Mouse (Mus musculus): ENCODE measurements around the gene Lmtk2.

DNA sequence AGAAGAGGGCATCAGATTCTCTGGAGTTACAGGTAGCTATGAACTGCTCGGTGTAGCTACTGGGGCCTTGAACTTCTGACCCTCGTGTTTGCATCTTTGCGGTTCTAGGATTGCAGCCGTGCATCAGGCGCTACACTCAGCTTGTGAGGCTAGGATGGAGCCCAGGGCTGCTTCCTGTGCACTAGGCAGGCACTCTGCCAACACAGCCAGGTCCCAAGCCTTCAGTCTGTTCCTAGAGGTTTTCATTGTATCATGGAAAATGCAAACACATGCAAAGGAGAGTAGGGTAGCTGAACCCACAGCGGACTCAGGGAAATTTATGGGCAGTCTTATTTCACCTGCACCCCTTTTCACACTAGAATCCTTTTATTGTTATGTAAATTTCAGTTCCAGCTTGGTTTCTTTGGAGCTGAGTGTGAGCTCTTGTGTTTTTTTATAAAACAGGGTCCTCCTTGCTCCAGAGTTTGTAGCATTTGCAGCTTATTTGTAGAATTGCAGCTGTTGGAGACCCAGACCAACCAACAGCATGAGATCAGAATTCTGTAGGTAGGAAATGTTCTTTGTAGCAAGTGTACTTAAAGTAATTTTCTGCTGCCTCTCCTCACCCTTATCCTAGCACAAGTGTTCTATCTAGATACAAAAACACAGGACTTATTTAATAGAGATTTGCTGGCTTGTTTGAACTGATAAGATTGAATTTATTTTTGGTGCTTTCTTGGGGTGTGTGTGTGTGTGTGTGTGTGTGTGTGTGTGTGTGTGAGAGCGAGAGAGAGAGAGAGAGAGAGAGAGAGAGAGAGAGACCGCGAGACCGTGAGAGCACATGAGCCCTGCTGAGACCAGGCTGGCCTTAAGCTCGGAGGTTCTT is 12.6 kb downstream of the Lmtk2 start:
- no peak for TF ChIP-seq CTCF (IDR thresholded peaks at IDR 0.05; ENCODE audit: low read depth)
- TF ChIP-seq EP300 (IDR thresholded peaks at IDR 0.05; ENCODE audit: low read depth), result no peak

Data from liver, postnatal 0 days (tissue).